5 mouse cellular contexts compared by ENCODE assay signal in the genomic region with DNA sequence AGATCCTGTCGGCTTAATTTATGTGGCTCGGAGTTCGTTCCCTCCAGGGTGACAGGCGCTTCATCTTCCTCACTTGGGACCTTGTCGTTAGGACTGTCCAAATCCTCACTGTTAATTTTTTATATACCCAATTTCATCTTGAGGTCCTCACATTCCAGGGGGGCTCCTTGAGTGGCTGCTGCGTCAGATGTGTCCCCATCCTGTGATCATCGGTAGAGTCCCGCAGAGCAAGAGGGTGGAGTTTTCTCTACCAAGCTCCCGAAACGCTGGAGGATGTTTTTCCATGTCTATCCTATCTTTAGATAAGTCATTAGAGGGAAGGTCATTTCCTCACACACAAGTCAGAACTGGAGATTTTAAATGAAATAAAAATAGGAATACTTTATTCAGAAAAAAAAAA.
"Had no signal": no experiment of that assay in that cellular context is flagged by ENCODE, and none has a peak within 500 bp of the region (broad histone marks: within the 10 kb centered on the region; RNA-seq: fewer than 3 reads in every experiment).

No protein-coding gene starts in this region.

- H3K36me3 ChIP-seq: limb, embryonic 12.5 days; limb, embryonic 15.5 days; liver, embryonic 13.5 days had no signal

- H3K27me3 ChIP-seq: limb, embryonic 12.5 days; limb, embryonic 15.5 days; liver, embryonic 13.5 days had no signal

- H3K9ac ChIP-seq: limb, embryonic 12.5 days; limb, embryonic 15.5 days; liver, embryonic 13.5 days had no signal

- H3K4me2 ChIP-seq: limb, embryonic 12.5 days; limb, embryonic 15.5 days; liver, embryonic 13.5 days; midbrain, embryonic 11.5 days had no signal

- H3K9me3 ChIP-seq: limb, embryonic 12.5 days; limb, embryonic 15.5 days; liver, embryonic 13.5 days had no signal

- H3K4me3 ChIP-seq: limb, embryonic 12.5 days; limb, embryonic 15.5 days; liver, embryonic 13.5 days had no signal

- H3K27ac ChIP-seq: limb, embryonic 12.5 days; limb, embryonic 15.5 days; liver, embryonic 13.5 days had no signal

- DNase-seq: midbrain, embryonic 14.5 days had no signal
